Mouse (Mus musculus) MN1 (cell line): ENCODE results near the gene Gfod1.
A peak's percentile ranks its signal among the peaks of the same experiment; 100 is the strongest.

Experiments
- DNase-seq: peaks from one replicate; pipeline ENCODE4 v3.0.0-alpha.2; 2016; ENCODE audit warnings: low spot score

Gfod1 gene

DNA sequence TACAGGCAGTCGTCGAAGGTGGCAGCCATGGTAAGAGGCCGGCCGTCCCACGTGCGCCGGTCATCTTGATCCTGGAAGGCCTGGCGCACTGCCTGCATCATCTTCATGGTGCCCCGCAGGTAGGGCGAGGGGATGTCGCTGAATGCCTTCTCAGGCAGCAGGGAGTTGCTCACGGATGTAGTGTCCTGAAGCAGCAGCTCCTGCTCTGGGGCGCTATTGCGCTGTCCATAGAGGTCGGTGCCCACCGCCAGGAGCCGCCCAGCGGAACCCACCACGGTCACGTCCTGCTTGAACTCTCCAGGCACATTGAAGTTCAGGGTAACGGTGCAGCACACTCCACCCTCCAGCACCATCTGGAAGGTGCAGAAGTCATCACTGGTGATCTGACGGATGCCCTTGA is 103.5 kb downstream of the Gfod1 start:
- DNase-seq, result no peak

DNA sequence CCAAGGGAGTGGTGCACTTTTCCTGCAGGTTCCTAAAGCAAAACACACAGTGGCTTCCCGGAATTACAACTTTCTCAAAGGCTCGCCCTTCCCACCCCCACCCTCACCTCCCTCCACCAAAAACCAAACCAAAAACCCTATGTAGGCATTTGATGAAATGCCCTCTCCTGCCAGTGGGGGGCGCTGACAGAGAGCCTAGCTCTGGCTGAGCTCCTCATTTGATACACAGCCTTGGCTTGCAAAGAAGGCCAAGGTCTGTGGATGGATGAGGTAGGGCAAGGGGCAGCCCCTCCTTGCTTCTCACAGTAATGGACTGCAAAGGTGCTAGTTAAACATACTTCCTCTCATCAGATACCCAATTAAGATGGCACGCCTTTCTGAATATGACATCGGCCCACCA is 104.2 kb downstream of the Gfod1 start:
- no peak for DNase-seq

DNA sequence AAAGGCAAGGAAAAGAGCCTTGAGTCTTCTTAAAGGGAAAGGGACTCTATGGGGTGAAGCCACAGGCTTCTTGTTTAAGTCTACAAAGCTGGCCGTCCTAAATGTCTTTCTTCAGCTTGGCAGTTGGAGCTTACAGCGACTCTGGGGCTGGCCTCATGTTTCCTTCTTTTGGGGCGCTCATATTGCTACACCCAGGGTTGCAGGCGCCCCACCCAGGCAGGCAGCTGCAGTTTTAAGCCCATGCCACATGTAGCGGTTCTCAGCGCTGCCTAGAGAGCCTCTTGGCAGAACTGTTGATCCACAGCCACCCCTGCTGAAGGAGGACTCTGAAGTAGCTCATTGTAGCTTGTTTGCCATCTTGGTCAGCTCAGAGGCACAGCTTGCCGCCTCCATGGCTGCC is 104.7 kb downstream of the Gfod1 start:
- DNase-seq, result no peak

DNA sequence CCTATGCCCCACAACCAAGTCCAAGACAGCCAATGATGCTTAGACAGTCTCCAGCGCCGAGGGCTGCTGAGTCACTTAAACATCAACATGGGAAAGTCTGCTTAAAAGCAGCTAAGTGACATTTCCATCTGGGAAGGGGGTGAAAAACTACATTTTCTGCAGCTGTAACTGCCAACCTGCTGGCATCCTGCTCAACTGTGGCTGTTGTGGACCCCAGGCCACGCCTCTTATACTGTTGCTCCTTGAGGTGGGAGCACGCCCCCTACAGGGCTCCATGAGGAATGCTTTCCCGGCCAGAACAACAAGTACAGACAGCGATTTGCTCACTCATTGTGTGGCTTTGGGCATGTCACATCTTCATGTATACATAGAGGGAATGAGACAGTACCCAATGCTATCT is 106.8 kb downstream of the Gfod1 start:
- DNase-seq, result no peak

DNA sequence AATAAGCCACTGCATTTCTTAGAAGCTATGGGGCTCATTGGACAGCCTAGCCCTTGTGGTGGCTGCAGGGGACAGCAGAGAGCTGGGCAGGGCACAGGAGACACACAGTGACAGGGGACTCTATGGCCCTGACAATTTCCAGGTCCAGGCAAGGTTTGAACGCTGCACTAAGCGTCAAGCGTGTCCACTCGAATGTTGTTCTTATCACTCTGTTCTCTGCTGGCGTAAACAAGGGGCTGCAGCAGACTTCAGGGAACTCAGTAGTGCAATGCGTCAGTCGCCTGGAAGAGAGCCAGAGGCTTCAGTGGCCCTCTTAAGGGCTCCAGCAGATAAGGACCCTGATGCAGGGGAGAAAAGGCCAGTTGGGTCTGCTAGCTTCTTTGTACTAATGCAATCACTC is 108.0 kb downstream of the Gfod1 start:
- peak; percentile 47 for DNase-seq

DNA sequence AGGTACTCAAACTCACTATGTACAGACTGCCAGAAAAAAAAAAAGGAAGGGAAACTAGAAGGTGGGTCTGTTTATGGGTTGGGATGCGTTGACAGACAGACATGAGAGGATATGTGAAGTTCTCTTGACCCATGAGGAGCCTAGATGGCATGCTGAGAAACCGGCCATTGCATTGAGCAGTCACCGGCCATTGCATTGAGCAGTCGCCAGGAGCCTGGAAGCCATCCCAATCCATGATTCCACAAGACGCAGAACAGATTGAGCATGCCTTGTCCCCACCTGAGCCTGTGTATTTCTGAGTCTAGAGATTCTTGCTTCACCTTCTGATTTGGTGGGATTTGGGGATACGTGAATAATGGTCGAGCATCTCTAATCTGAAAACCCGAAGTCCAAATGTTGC is 110.0 kb downstream of the Gfod1 start:
- no peak for DNase-seq

DNA sequence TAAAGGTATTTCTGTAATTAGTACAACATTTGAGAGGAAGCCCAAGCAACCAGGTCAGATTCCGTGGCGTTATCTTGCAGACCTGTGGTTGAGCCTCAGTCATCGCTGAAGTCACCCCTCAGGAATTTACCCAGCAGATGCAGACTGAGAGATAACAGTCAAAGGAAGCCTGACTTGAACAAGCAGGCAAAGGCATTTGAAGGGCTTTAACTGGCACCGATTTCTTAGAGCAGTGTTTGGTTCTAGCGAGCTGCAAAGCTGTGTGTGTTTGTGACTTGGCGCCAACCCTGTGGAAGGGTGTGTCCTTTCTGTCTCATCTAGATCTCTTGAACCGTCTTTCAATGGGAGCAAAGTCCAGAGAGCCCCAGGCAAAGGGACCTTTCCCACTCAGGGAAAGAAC is 110.7 kb downstream of the Gfod1 start:
- peak; percentile 47 for DNase-seq

DNA sequence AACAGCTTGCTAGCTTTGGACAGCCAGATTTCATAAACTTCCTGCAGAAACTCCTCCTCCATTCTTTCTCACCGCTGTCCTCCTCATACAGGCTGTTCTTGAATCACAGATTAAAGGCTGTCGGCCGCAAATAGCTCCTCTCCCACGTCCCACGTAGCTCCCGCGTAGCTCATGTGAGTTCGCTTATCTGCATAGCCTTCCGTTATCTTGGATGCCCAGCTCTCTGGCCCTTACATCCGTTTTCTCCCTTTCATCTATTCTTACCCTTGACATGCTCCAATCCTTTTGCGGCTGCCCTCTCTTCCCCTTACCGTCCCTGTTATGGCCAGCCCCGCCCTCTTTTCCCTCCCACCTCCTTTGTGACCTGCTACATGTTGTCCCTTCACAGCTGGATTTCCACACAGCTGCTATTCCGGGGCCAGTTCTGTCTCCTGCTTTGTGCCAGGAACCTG is 112.2 kb downstream of the Gfod1 start:
- no peak for DNase-seq

DNA sequence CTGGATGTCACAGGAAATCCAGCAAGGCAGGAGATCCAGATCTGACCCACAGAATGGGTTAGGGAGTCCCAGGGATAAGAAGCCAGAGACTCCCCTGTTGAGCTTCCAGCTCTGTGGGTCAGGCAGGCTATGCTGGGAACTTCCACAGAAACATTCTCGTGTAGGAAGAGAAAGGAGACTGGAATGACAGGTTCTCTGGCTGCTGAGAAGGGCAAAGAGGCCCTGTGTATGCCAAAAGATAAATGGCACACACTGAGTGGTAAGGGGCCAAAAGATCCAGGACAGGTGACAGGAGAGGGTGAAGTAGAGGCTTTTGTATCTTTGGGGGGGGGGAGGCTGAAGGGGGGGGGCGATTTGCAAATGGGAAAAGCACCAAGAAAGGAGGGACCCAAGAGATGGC is 112.7 kb downstream of the Gfod1 start:
- no peak for DNase-seq

DNA sequence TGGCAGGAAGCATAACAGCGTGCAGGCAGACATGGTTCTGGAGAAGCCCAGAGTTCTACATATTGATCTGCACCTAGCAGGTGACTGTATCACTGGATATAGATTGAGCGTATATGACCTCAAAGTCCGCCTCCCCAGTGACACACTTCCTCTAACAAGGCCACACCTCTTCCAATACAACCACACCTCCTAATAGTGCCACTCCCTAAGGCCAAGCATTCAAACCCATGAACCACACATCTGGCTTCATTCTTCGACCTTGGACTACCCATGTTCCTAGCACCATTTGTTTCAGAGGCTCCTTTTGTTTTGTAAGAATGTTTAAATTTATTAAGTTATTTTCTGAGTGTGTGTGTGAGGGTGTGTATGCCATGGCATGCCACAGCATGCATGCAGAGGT is 116.2 kb downstream of the Gfod1 start:
- DNase-seq, result no peak

DNA sequence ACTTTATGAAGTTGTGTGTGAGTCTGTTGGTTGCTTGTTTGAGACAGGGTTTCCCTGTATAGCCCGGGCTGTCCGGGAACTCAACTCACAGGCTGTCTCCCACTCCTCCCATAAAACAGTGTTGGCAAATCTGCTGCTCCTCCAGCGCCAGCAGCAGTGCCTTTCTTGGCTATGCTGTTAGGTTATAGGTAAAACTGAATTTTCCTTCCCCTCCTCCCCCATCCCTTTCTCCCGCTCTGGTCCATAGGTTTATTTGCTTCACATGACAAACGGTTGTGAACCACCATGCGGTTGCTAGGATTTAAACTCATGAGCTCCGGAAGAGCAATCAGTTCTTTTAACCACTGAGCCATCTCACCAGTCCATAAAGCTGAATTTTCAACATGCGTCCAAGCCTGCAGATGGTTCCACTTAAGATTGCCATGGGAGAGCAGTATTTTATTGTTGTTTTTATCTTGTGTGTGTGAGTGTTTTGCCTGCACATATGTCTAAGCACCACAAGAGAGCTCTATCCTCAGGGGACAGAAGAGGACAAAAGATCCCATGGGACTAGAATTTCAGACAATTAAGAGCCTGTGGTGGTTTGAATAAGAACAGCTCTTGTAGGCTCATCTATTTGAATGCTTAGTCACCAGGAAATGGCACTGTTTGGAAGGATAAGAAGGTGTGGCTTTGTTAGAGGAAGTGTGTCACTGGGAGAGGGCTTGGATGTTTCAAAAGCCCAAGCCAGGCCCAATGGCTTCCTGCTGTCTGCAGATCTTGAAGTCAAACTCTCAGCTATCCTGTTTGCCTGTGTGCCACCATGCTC is 120.5 kb downstream of the Gfod1 start:
- DNase-seq, result peak; percentile 57

DNA sequence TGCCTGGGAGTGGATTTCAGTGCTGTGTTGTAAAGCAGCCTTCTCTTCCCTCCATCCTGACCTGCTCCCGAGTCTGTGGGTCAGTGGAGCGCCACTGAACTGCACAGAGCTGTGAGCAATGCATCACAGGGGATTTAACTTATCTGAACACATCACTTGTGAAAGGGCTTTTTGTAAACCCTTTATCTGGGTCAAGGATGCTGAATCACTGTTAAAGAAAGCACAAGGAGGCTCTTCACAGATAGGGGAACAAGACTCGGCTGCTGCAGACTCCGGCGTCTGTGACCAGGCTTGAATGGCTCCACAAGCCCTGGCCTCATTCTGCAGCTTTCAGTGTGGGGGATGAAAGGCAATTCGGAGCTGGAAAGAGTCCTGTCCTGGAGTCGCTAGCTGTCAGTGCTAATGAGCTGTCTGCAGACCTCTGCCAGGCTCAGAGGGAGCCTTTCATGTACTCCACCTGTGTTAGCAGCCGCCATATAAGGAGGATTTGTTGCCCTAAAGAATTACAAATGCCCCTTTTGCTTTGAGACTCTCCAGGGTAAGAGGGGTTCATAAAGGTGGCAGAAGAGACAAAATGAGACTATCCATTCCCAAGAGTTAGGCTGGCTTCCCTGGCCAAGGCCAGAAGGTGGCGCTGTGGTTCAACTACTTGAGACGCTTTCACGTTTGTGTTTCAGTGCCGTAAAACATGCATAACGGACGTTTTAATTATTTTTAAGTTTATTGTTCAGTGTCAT is 121.3 kb downstream of the Gfod1 start:
- DNase-seq, result peak; percentile 89

DNA sequence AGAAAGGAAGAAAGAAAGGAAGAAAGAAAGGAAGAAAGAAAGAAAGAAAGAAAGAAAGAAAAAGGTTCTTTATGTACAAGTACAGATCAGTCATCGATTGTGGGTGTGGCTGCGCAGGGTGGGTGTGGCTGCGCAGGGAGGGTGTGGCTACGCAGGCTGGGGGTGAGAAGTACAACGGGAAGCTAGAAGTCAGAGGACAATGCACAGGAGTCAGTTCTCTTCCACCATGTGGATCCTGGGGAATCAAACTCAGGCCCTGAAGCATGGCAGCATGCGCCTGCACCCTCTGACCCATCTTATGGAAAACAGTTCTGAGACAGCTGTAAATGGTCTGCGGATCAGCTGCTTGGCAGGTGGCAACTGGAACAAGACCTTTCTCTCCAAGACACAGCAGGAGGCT is 122.9 kb downstream of the Gfod1 start:
- DNase-seq, result no peak

DNA sequence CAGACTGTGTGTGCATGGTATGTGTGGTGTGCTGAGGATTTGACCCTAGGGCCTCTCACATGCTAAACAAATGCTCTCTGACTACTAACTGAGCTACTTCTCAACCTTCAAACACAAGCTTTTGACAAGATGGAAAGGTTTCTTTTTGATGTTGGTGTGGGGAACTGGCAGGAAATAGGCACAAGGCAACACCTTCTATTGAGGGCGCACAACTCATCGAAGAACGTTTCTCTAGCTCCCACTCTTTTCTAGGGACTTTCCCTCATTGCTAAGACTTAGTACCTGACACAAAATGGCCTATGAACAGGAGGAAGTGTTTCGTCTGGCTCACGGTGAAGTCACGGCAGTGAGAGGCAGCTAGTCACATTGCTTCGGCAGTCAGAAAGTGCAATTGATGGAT is 126.7 kb downstream of the Gfod1 start:
- DNase-seq, result no peak

DNA sequence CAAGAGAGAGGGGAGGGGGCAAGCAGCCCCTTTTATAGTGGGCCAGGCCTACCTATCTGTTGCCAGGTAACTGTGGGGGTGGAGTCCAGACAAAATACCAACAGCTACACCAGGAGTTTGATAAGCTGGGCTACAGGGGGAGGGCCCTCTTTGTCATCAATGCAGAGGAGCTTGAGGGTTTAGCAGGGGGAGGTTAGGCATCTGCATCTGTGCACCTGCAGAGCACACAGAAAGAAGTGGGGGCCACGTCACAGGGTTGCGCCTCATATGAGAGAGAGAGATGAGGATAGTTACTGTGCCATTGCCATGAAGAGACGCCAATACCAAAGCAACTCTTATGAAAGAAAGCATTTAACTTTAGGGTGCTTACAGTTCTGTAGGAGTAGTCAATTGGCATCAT is 127.3 kb downstream of the Gfod1 start:
- DNase-seq, result no peak

DNA sequence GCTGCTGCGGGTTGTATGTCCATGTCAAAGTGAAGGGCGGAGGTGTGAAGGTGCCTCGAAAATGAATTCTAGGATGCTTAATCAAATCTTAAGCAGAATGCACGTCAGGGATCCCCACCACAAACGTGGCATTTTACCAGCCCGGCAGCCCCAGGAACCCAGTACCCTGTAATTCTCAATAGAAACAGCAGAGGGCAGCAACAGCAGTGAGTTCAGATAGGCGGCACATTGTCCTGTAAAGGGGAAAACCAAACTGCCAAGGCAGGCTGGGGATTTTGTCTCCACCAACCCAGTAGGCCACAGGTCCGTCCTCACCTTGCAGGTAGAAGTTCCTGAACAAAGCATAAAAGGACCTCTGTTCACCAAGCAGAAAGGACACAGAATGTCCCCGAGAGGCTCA is 130.7 kb downstream of the Gfod1 start:
- DNase-seq, result peak; percentile 77

DNA sequence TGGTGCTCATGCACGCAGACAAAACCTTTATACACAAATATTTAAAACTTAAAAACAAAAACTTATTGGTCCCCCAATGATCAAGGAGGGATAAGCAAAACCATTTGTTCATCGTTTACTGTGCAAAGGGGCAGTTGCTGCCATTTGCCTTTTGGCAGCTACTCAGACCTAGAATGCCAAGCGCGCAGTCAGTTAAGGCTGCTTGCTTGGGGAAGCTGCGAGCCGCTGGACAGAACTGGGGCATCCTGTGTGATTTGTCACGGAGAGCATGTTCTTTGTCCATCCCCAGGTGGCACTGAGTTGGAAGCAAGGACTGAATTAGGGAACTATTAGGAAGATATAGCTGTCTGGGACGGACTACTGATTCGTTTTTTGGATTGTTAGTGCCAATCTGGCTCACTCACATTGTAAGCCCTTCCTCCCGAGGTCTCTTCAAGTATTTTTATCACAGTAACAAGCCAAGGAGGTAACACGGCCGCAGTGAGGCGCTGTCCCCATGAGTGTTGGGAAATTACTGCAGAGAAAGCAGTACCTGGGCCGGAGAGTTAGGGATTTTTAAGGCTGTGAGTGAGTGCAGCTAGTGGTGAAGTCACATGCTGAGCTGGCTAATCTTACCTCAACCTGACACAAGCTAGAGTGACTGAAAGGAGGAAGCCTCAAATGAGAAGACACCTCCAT is 131.8 kb downstream of the Gfod1 start:
- peak; percentile 62 for DNase-seq

DNA sequence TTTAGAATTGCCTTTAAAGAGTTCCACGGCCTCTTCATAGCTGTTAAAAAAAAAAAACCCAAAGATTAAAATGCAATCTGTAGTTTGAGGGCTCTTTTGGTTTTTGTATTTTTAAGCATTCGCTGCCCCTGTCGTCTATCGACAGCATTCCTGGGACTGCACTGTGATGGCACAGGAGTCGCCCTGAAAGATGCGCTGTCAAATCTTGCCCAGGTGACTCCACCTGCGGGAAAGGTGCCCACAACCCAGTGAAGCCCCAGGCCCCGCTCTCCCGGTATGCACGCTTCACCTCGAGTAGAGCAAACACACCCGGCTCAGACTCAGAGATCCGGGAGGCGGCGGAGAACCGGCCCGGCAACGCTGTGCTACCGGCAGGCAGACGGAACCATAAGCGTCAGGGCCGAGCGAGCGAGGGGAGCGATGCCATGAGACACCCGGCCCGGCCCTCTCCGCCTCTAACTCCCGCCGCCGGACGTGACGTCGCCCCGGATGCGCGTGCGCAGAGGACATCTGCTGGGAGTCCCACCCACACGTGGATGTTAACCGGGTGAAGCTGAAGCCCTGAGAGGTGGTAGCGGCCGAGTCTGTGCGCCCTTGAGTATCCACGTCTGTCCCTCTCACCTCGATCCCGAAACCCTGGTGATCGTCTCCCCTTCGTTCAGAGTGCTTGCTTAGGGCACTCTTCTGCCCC is 132.8 kb downstream of the Gfod1 start, which contains the start of gene Tbc1d7:
TSS of gene Tbc1d7 (minus strand) at position 482 of the 691 bp plus-strand sequence.
- peak; percentile 96 for DNase-seq

DNA sequence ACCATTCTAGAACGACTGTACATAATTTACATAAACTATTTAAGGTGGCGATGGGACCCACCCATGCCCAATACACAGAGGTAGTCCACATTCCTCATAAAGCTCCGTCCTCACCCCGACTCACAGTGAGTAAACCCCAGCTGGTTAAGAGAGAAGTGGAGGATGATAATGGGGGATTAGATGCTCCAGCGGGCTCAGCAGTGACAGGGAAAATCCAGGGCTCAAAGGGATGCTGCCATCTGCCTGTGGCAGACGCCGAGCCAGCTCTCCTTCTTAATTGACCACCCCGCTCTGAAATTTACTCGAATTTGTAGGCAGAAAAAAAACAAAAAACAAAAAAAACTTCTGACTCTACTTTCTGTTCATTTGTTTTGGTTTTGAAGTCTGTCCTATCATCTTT is 136.3 kb downstream of the Gfod1 start:
- no peak for DNase-seq

DNA sequence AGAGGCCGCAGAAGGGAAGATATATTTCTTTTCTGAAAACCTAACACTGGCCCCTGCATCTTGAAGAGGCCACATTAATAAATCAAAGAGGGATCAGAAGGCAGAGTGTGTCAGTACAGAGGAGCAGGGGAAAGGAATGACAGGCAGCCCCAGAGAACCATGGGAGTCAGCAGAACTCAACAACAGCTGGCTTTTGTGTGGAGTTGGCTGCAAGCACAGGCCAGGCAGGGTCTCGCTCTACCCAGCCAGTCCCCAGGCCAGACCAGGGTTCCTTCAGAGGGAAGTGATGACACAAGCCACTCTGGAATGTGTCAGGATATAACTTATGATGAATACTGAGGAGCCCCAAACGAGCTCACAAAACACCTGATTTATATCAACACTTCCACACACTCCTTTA is 144.5 kb downstream of the Gfod1 start:
- DNase-seq, result no peak

DNA sequence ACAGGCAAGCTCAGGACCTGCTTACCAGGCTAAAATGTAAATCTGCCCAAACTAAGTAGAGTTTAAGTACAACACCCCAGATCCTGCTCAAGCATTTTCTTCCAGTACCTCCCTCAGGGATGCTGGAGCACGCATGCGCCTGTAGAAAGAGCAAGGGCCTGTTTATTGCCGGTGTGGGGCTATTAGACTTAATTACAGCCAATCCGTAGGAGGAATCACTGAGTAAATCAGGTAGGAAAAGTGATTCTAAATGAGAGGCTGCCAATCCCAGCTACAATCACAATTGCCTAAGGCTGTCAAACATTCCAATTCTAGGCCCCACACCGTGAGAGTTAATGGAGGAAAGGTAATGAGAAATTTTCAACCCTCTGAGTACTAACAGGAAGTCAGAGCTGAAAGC is 145.7 kb downstream of the Gfod1 start:
- no peak for DNase-seq

DNA sequence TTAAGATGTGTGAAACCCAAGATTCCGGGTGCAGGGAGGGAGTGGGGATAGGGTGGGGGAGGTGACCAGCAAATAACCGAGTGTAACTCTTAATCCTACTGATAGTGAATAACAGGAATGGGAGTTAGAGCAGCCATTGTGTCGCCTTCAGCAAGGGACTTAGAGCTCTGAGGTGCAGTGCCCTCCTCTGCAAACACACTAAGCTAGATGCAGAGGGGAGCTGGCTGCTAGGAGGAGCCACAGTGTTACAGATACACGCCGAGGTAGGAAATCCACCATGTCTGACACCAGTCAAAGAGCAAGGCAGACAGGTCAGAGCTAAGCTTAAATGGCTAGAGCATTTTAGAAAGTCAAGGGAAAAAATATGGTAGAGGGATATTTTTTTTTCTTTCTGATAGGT is 146.6 kb downstream of the Gfod1 start:
- no peak for DNase-seq
